Mouse (Mus musculus) neural tube, embryonic 12.5 days (tissue): Measurements from ENCODE around the gene Psmb8. TPM values are rescaled to one million over a fixed set of nuclear protein-coding genes. Genes with fewer than 3 reads are reported as not detected.
"Not testable (repeated sequence)": the region's sequence is repeated elsewhere in the genome, so short reads cannot be mapped to it uniquely, and the experiment has no call there.

ENCODE experiments used
- ATAC-seq: fragments of 200-750 bp; cut with Nextera tagmentation; 2 replicates; pipeline ENCODE4 v1.8.0; 2017; ENCODE audit warnings: low read depth, mild to moderate bottlenecking, moderate TSS enrichment, moderate library complexity; ENCODE audit not compliant: low FRiP score
- H3K27ac ChIP-seq: fragments of 300-500 bp; sonication (generic); 2 replicates; pipeline ENCODE4 v1.5.1; 2016
- H3K27me3 ChIP-seq: fragments of 300-500 bp; sonication (generic); replicated peaks from 2 replicates; pipeline ENCODE4 v1.6.1; 2016; ENCODE audit warnings: mild to moderate bottlenecking
- H3K36me3 ChIP-seq: fragments of 300-500 bp; sonication (generic); 2 replicates; pipeline ENCODE4 v1.6.1; 2016; ENCODE audit warnings: mild to moderate bottlenecking
- H3K4me1 ChIP-seq: fragments of 300-500 bp; sonication (generic); 2 replicates; pipeline ENCODE4 v1.6.1; 2016
- H3K4me2 ChIP-seq: fragments of 300-500 bp; sonication (generic); replicated peaks from 2 replicates; pipeline ENCODE4 v1.6.1; 2016; ENCODE audit warnings: mild to moderate bottlenecking
- H3K4me3 ChIP-seq: fragments of 300-500 bp; sonication (generic); 2 replicates; pipeline ENCODE4 v1.5.1; 2016
- H3K9ac ChIP-seq: fragments of 300-500 bp; sonication (generic); 2 replicates; pipeline ENCODE4 v1.6.1; 2016; ENCODE audit warnings: mild to moderate bottlenecking
- H3K9me3 ChIP-seq: fragments of 300-500 bp; sonication (generic); 2 replicates; pipeline ENCODE4 v1.6.1; 2016; ENCODE audit warnings: mild to moderate bottlenecking
- WGBS: fragments of 180-500 bp; shearing (Covaris S2); methylation state at CpG from one replicate; pipeline ENCODE4 v1.1.7; 2016; 5-methylcytosine and 5-hydroxymethylcytosine counted together
- polyA plus RNA-seq: library from polyadenylated mRNA; unstranded; fragments of >200 nt; fragmentation: Nextera tagmentation; extraction: Ambion mirVana; gene quantifications from 2 replicates; pipeline ENCODE4 v1.2.1, GENCODE M21; 2016

Psmb8 gene
- polyA plus RNA-seq, 1 experiment from 2014 or later, result 2.3 TPM

- H3K27me3 ChIP-seq, result peaks cover 22% of the 10 kb centered on the region
- H3K9ac ChIP-seq, result no peak overlapping the region
- WGBS, result 88% methylated on average over 11 of the region's 11 CpGs
- no peak for ATAC-seq
- H3K4me1 ChIP-seq, result no peaks in the 10 kb centered on the region
- no peaks in the 10 kb centered on the region for H3K9me3 ChIP-seq
- no peaks in the 10 kb centered on the region for H3K36me3 ChIP-seq
- H3K4me2 ChIP-seq, result no peak overlapping the region
- no peak overlapping the region for H3K27ac ChIP-seq
- no peak overlapping the region for H3K4me3 ChIP-seq
Observed at GRCm38 (mm10) chr17:34218675-34219074, 21.2 kb downstream of the Psmb8 start.

DNA sequence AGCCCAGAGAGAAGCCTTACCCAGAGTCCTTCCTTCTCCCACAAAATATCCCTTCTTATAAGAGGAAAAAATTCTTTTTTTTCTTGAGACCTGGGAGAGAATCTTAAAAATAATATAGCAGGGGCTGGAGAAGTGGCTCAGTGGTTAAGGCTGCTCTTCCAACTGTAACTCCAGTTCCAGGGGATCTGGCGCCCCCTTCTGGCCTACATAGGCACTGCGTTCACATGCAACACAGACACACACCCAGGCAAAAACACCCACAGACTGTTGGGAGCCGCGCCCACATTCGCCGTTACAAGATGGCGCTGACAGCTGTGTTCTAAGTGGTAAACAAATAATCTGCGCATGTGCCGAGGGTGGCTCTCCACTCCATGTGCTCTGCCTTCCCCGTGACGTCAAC is 21.6 kb downstream of the Psmb8 start:
- not testable (repeated sequence) for H3K27ac ChIP-seq, H3K4me2 ChIP-seq, H3K9ac ChIP-seq, H3K36me3 ChIP-seq, ATAC-seq, H3K4me1 ChIP-seq, H3K4me3 ChIP-seq, H3K9me3 ChIP-seq
- peaks cover 17% of the 10 kb centered on the region for H3K27me3 ChIP-seq
- WGBS, result 88% methylated on average over 9 of the region's 11 CpGs

- not testable (repeated sequence) for H3K4me3 ChIP-seq, H3K9ac ChIP-seq, H3K9me3 ChIP-seq, H3K27ac ChIP-seq, ATAC-seq, H3K36me3 ChIP-seq, H3K4me2 ChIP-seq, H3K4me1 ChIP-seq
- H3K27me3 ChIP-seq, result peaks cover 12% of the 10 kb centered on the region
- WGBS, result 90% methylated on average over 6 of the region's 7 CpGs
Observed at GRCm38 (mm10) chr17:34219801-34220200, 22.3 kb downstream of the Psmb8 start.

GRCm38 (mm10) chr17:34220401-34220800 is 22.9 kb downstream of the Psmb8 start:
- not testable (repeated sequence) for H3K4me3 ChIP-seq, H3K27ac ChIP-seq, H3K4me2 ChIP-seq, H3K36me3 ChIP-seq, H3K9me3 ChIP-seq, H3K27me3 ChIP-seq, ATAC-seq, H3K4me1 ChIP-seq, H3K9ac ChIP-seq
- 99% methylated on average over 7 of the region's 16 CpGs for WGBS

GRCm38 (mm10) chr17:34224816-34225215 is 27.3 kb downstream of the Psmb8 start:
- Histone ChIP-seq H3K36me3 (no peaks in the 10 kb centered on the region), H3K4me3 (no peak overlapping the region), H3K27ac (no peak overlapping the region), H3K4me1 (no peaks in the 10 kb centered on the region), H3K9me3 (peaks cover 8% of the 10 kb centered on the region; the same call in 1 of the 2 replicates), H3K27me3 (no peaks in the 10 kb centered on the region), H3K4me2 (no peak overlapping the region), H3K9ac (no peak overlapping the region)
- 96% methylated on average over 3 of the region's 3 CpGs for WGBS
- ATAC-seq, result no peak

- no peaks in the 10 kb centered on the region for H3K27me3 ChIP-seq
- WGBS, result 97% methylated on average over 8 of the region's 8 CpGs
- no peaks in the 10 kb centered on the region for H3K36me3 ChIP-seq
- H3K9ac ChIP-seq, result no peak overlapping the region
- no peak overlapping the region for H3K4me2 ChIP-seq
- ATAC-seq, result no peak
- no peaks in the 10 kb centered on the region for H3K4me1 ChIP-seq
- peaks cover 8% of the 10 kb centered on the region; the same call in 1 of the 2 replicates for H3K9me3 ChIP-seq
- no peak overlapping the region for H3K27ac ChIP-seq
- H3K4me3 ChIP-seq, result no peak overlapping the region
Observed at GRCm38 (mm10) chr17:34225426-34225825, 27.9 kb downstream of the Psmb8 start.

- not testable (repeated sequence) for ATAC-seq, H3K9ac ChIP-seq, H3K27ac ChIP-seq, H3K9me3 ChIP-seq, H3K4me1 ChIP-seq, H3K4me3 ChIP-seq, H3K4me2 ChIP-seq, H3K27me3 ChIP-seq, H3K36me3 ChIP-seq
- whole genome bisulfite sequencing, result 97% methylated on average over 17 of the region's 23 CpGs
Observed at GRCm38 (mm10) chr17:34225911-34226310, 28.4 kb downstream of the Psmb8 start.

DNA sequence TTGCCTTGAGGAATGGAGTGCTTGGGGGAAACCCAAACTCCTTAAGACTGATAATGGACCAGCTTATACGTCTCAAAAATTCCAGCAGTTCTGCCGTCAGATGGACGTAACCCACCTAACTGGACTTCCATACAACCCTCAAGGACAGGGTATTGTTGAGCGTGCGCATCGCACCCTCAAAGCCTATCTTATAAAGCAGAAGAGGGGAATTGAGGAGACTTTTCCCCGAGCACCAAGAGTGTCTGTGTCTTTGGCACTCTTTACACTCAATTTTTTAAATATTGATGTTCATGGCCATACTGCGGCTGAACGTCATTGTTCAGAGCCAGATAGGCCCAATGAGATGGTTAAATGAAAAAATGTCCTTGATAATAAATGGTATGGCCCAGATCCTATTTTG is 33.5 kb downstream of the Psmb8 start:
- not testable (repeated sequence) for H3K4me3 ChIP-seq, H3K9me3 ChIP-seq, H3K27ac ChIP-seq, H3K4me1 ChIP-seq, H3K4me2 ChIP-seq, H3K27me3 ChIP-seq, ATAC-seq, H3K36me3 ChIP-seq, H3K9ac ChIP-seq
- 95% methylated on average over 9 of the region's 9 CpGs for WGBS

- not testable (repeated sequence) for H3K36me3 ChIP-seq, H3K9ac ChIP-seq, H3K4me3 ChIP-seq, H3K27ac ChIP-seq, ATAC-seq, H3K4me1 ChIP-seq, H3K9me3 ChIP-seq, H3K4me2 ChIP-seq, H3K27me3 ChIP-seq
- WGBS, result 90% methylated on average over 7 of the region's 7 CpGs
Observed at GRCm38 (mm10) chr17:34232021-34232420, 34.5 kb downstream of the Psmb8 start.

DNA sequence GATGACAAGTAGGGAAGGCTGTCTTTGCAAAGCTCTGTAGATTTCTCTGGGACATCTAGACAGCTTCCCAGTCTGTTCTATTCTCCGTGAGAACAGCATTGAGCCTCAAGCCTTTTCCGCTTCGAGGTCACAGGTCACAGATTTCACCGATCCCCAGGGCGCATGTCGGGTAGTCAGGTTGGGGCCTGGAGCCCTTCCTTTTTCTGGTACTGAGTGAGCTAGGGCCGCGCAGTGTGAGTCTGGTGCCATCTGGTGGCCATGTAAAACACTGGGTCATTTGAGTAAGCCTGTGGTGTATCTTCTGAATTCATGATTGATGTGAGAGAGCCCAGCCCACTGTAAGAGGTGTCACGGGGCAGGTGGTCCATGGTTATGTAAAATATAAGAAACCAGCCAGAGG is 37.4 kb downstream of the Psmb8 start:
- H3K4me3 ChIP-seq, result no peak overlapping the region
- no peak overlapping the region for H3K4me2 ChIP-seq
- no peak for ATAC-seq
- H3K9me3 ChIP-seq, result no peaks in the 10 kb centered on the region
- no peak overlapping the region for H3K27ac ChIP-seq
- WGBS, result 58% methylated on average over 9 of the region's 9 CpGs
- no peaks in the 10 kb centered on the region for H3K27me3 ChIP-seq
- H3K9ac ChIP-seq, result no peak overlapping the region
- H3K36me3 ChIP-seq, result no peaks in the 10 kb centered on the region
- no peaks in the 10 kb centered on the region for H3K4me1 ChIP-seq

DNA sequence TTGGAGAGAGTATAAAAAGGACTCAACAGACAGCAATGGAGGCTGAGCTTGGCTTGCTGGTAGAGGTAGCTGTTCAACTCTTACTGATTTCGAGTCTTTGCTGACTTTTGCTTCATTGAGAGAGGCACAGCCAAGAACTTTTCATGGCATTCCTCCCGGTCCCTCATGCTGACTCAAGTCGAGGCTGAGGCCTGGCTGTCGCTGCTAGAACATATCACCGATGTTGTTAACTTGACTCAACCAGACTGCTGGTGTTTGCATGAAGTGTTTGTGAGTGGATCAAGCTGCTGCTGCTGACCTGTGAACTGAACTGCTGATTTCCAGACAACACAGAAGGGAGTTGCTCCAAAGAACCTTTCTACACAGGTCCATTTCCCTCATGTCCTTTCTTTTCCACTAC is 39.2 kb downstream of the Psmb8 start:
- Histone ChIP-seq H3K27ac (no peak overlapping the region), H3K4me3 (no peak overlapping the region), H3K27me3 (no peaks in the 10 kb centered on the region), H3K4me1 (no peaks in the 10 kb centered on the region), H3K9ac (no peak overlapping the region), H3K36me3 (no peaks in the 10 kb centered on the region), H3K4me2 (no peak overlapping the region), H3K9me3 (no peaks in the 10 kb centered on the region)
- no peak for ATAC-seq
- WGBS, result 88% methylated on average over 5 of the region's 5 CpGs

- no peak overlapping the region for H3K27ac ChIP-seq
- no peaks in the 10 kb centered on the region for H3K36me3 ChIP-seq
- no peak overlapping the region for H3K4me2 ChIP-seq
- no peaks in the 10 kb centered on the region for H3K4me1 ChIP-seq
- ATAC-seq, result no peak
- no peak overlapping the region for H3K4me3 ChIP-seq
- H3K9me3 ChIP-seq, result no peaks in the 10 kb centered on the region
- H3K27me3 ChIP-seq, result no peaks in the 10 kb centered on the region
- WGBS, result 74% methylated on average over 3 of the region's 3 CpGs
- no peak overlapping the region for H3K9ac ChIP-seq
Observed at GRCm38 (mm10) chr17:34237741-34238140, 40.2 kb downstream of the Psmb8 start.

DNA sequence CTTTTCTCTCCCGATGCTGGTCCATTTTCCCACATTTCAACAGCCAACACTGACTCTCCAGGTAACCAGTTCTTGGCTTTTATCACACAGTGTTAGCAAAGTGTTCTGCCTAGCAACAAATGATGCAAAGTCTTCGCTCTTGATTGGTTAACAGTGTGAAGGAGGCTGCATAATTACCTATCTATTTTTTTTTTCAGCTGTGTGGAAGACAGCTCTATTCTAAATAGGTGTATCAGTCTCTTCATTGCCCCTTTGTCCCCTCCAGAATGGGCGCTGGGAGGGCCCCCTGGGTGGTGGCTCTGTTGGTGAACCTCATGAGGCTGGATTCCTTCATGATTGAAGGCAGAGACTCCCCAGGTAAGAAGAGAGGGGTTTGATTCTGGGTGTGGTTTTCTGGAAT is 41.2 kb downstream of the Psmb8 start, which contains the start of gene H2-Ob:
TSS of gene H2-Ob (plus strand) at position 198 of the 400 bp plus-strand sequence.
- WGBS, result 57% methylated on average over 3 of the region's 3 CpGs
- no peak for ATAC-seq
- Histone ChIP-seq H3K9me3 (no peaks in the 10 kb centered on the region), H3K4me1 (no peaks in the 10 kb centered on the region), H3K4me2 (no peak within 1 kb of the TSS), H3K4me3 (no peak within 1 kb of the TSS), H3K9ac (no peak within 1 kb of the TSS), H3K27ac (no peak within 1 kb of the TSS), H3K27me3 (no peaks in the 10 kb centered on the region), H3K36me3 (no peaks in the 10 kb centered on the region)
